Mouse (Mus musculus): ENCODE measurements around the gene Abi3bp. TPM values are rescaled to one million over a fixed set of nuclear protein-coding genes. Genes with fewer than 3 reads are reported as not detected.

Gene Abi3bp
- polyA plus RNA-seq, 1 experiment = 0.01 TPM

DNA sequence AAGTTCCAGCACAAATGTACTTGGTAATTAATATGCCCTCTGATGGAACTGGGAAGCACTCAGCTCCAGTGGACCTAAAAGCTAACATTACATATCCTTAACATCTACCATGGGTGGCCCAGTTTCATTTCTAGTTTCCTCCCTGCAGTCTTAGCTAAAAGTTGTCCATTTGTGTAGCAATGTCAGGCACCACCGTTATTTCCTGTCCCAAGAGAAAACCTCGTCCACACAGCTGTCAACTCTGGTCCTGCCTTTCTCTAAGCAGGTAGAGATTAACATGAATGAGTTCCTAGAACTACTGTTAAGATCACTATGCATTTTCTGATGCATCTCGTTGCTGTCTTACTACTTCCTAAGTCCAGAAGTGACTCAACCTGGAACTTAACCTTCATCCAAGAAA, 237.9 kb downstream of the Abi3bp start:
- H3K4me3 ChIP-seq = peak overlapping the region; percentile 57
- no peak for TF ChIP-seq MYOD1 (IDR thresholded peaks at IDR 0.05; ENCODE audit: control insufficient read depth in 1 of 3, insufficient read length in 2 of 3, low read depth in 2 of 3)
- TF ChIP-seq E2F4 (IDR thresholded peaks at IDR 0.05; ENCODE audit: insufficient read depth) = no peak
- no peak for TF ChIP-seq POLR2AphosphoS2 (IDR thresholded peaks at IDR 0.05; ENCODE audit: insufficient read length, low read depth)
- H3K36me3 ChIP-seq (ENCODE audit: control insufficient read depth, insufficient read depth) = peaks cover 19% of the 10 kb centered on the region

GRCm38 (mm10) chr16:56716557-56717179, 239.0 kb downstream of the Abi3bp start:
- Histone ChIP-seq H3K79me2 (ENCODE audit: control insufficient read depth, insufficient read depth) (peaks cover 41% of the 10 kb centered on the region), H3K36me3 (ENCODE audit: control insufficient read depth, insufficient read depth) (peaks cover 9% of the 10 kb centered on the region), H3K4me3 (peak overlapping the region; percentile 57), H3K27me3 (ENCODE audit: control insufficient read depth, insufficient read depth, insufficient read length) (no peaks in the 10 kb centered on the region), H3ac (ENCODE audit: control insufficient read depth, insufficient read length) (peak overlapping the region; percentile 47), H3K4me2 (ENCODE audit: low read depth) (peak overlapping the region; percentile 73)
- TF ChIP-seq USF1 (IDR thresholded peaks at IDR 0.05; ENCODE audit: low read depth) = no peak
- TF ChIP-seq POLR2A (IDR thresholded peaks at IDR 0.05; ENCODE audit: insufficient read length, low read depth) = no peak
- TF ChIP-seq E2F4 (IDR thresholded peaks at IDR 0.05; ENCODE audit: insufficient read depth) = no peak
- TF ChIP-seq SRF (IDR thresholded peaks at IDR 0.05; ENCODE audit: control insufficient read depth, insufficient read length, low read depth) = no peak
- TF ChIP-seq MYOG (IDR thresholded peaks at IDR 0.05; ENCODE audit: control insufficient read depth in 1 of 3, insufficient read depth in 1 of 3, insufficient read length in 2 of 3, low read depth in 2 of 3) = no peak
- no peak for TF ChIP-seq REST (IDR thresholded peaks at IDR 0.05; ENCODE audit: insufficient read depth, insufficient read length)
- no peak for TF ChIP-seq POLR2AphosphoS2 (IDR thresholded peaks at IDR 0.05; ENCODE audit: insufficient read length, low read depth)
- TF ChIP-seq TCF12 (IDR thresholded peaks at IDR 0.05; ENCODE audit: insufficient read depth, poor library complexity, severe bottlenecking) = no peak
- no peak for TF ChIP-seq CEBPB (IDR thresholded peaks at IDR 0.05; ENCODE audit: insufficient read depth, poor library complexity, severe bottlenecking)
- no peak for TF ChIP-seq MYOD1 (IDR thresholded peaks at IDR 0.05; ENCODE audit: control insufficient read depth in 1 of 3, insufficient read length in 2 of 3, low read depth in 2 of 3)
- no peak for TF ChIP-seq MAX (IDR thresholded peaks at IDR 0.05; ENCODE audit: low read depth)
- no peak for TF ChIP-seq TCF3 (IDR thresholded peaks at IDR 0.05; ENCODE audit: insufficient read length, low read depth)

More for the DNA sequence above, 237.9 kb downstream of the Abi3bp start:
- no peaks in the 10 kb centered on the region for H3K27me3 ChIP-seq (ENCODE audit: control insufficient read depth, insufficient read depth, insufficient read length)
- H3ac ChIP-seq (ENCODE audit: control insufficient read depth, insufficient read length) = no peak overlapping the region
- peak overlapping the region; percentile 73 for H3K4me2 ChIP-seq (ENCODE audit: low read depth)
- peaks cover 41% of the 10 kb centered on the region for H3K79me2 ChIP-seq (ENCODE audit: control insufficient read depth, insufficient read depth)

DNA sequence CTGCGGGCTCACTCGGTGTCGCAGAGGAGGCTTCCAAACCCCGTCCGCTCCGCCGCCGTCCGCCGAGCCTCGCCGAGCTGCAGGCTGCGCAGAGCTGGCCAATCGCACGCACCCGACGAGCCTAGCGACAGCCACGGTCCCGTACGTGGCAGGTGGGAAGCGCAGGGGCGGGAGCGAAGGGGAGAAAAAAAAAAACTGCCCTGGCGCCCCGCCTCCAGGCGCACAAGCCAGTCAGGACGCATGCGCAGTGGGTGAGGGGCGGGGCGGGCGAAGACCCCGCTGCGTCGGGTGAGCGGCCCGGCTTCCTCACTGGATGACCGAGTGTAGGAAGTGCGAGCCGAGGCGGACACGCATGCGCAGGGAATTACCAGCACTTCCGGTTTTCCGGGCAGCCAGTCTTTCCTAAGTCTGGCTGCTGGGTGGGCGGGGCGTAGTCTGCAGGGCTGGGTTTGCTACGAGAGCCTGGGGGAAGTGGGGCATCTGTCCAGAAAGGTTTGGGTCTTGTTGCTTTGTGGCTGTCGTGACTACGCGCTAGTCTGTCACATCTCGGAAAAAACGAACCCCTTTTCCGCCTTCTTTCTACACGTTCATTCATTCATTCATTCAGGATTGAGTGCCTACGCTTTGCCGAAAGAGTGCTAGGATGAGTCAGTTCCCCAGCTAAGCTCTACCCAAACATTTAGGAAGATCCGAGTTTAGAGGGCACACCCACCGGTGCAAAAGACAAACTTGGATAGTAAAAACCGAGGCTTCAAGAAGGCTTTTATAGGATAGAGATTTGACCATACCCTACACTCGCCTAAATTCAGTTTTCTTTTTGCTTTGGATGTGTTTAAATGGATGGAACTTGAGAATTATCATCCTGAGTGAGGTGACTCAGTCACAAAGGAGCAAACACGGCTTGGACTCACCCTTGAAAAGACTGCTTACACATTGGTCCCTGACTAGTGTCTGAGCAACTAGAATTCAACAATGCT, 239.8 kb downstream of the Abi3bp start, which contains the start of gene Tfg:
Gene Tfg, minus strand, starts transcription at position 227 of the 977 bp plus-strand sequence.
- Histone ChIP-seq H3K36me3 (ENCODE audit: control insufficient read depth, insufficient read depth) (peaks cover under 1% of the 10 kb centered on the region), H3K27me3 (ENCODE audit: control insufficient read depth, insufficient read depth, insufficient read length) (no peaks in the 10 kb centered on the region), H3K79me2 (ENCODE audit: control insufficient read depth, insufficient read depth) (peaks cover 38% of the 10 kb centered on the region), H3K4me2 (ENCODE audit: low read depth) (peak within 1 kb of the TSS; percentile 79), H3ac (ENCODE audit: control insufficient read depth, insufficient read length) (peak within 1 kb of the TSS; percentile 47), H3K4me3 (peak within 1 kb of the TSS; percentile 57)
- TF ChIP-seq POLR2A (IDR thresholded peaks at IDR 0.05; ENCODE audit: insufficient read length, low read depth) (peak; percentile 89), MYOD1 (IDR thresholded peaks at IDR 0.05; ENCODE audit: control insufficient read depth in 1 of 3, insufficient read length in 2 of 3, low read depth in 2 of 3) (peak in 2 of 3 experiments; percentile 80 to 84), TCF12 (IDR thresholded peaks at IDR 0.05; ENCODE audit: insufficient read depth, poor library complexity, severe bottlenecking) (no peak), MYOG (IDR thresholded peaks at IDR 0.05; ENCODE audit: control insufficient read depth in 1 of 3, insufficient read depth in 1 of 3, insufficient read length in 2 of 3, low read depth in 2 of 3) (peak in 2 of 3 experiments; percentile 78 to 79), MAX (IDR thresholded peaks at IDR 0.05; ENCODE audit: low read depth) (no peak), TCF3 (IDR thresholded peaks at IDR 0.05; ENCODE audit: insufficient read length, low read depth) (no peak), REST (IDR thresholded peaks at IDR 0.05; ENCODE audit: insufficient read depth, insufficient read length) (peak; percentile 3), CEBPB (IDR thresholded peaks at IDR 0.05; ENCODE audit: insufficient read depth, poor library complexity, severe bottlenecking) (no peak), SRF (IDR thresholded peaks at IDR 0.05; ENCODE audit: control insufficient read depth, insufficient read length, low read depth) (peak; percentile 61), E2F4 (IDR thresholded peaks at IDR 0.05; ENCODE audit: insufficient read depth) (no peak), POLR2AphosphoS2 (IDR thresholded peaks at IDR 0.05; ENCODE audit: insufficient read length, low read depth) (peak; percentile 84), USF1 (IDR thresholded peaks at IDR 0.05; ENCODE audit: low read depth) (no peak)

- no peak for TF ChIP-seq MYOD1 (IDR thresholded peaks at IDR 0.05; ENCODE audit: control insufficient read depth in 1 of 3, insufficient read length in 2 of 3, low read depth in 2 of 3)
- no peak for TF ChIP-seq POLR2AphosphoS2 (IDR thresholded peaks at IDR 0.05; ENCODE audit: insufficient read length, low read depth)
- no peak for TF ChIP-seq MAX (IDR thresholded peaks at IDR 0.05; ENCODE audit: low read depth)
- no peak for TF ChIP-seq CEBPB (IDR thresholded peaks at IDR 0.05; ENCODE audit: insufficient read depth, poor library complexity, severe bottlenecking)
- no peak for TF ChIP-seq SRF (IDR thresholded peaks at IDR 0.05; ENCODE audit: control insufficient read depth, insufficient read length, low read depth)
- no peak for TF ChIP-seq MYOG (IDR thresholded peaks at IDR 0.05; ENCODE audit: control insufficient read depth in 1 of 3, insufficient read depth in 1 of 3, insufficient read length in 2 of 3, low read depth in 2 of 3)
- TF ChIP-seq POLR2A (IDR thresholded peaks at IDR 0.05; ENCODE audit: insufficient read length, low read depth) = no peak
- no peak for TF ChIP-seq USF1 (IDR thresholded peaks at IDR 0.05; ENCODE audit: low read depth)
- no peak for TF ChIP-seq REST (IDR thresholded peaks at IDR 0.05; ENCODE audit: insufficient read depth, insufficient read length)
- TF ChIP-seq TCF3 (IDR thresholded peaks at IDR 0.05; ENCODE audit: insufficient read length, low read depth) = no peak
- no peak for TF ChIP-seq TCF12 (IDR thresholded peaks at IDR 0.05; ENCODE audit: insufficient read depth, poor library complexity, severe bottlenecking)
- Histone ChIP-seq H3K27me3 (ENCODE audit: control insufficient read depth, insufficient read depth, insufficient read length) (no peaks in the 10 kb centered on the region), H3K79me2 (ENCODE audit: control insufficient read depth, insufficient read depth) (peaks cover 26% of the 10 kb centered on the region), H3ac (ENCODE audit: control insufficient read depth, insufficient read length) (no peak overlapping the region), H3K4me3 (no peak overlapping the region), H3K4me2 (ENCODE audit: low read depth) (no peak overlapping the region), H3K36me3 (ENCODE audit: control insufficient read depth, insufficient read depth) (no peaks in the 10 kb centered on the region)
Measured at GRCm38 (mm10) chr16:56719031-56719430, 241.4 kb downstream of the Abi3bp start.
